Mouse (Mus musculus) thymus, postnatal 10 days (tissue): ENCODE results near the gene Pck1.
"Not testable (repeated sequence)": the region's sequence is repeated elsewhere in the genome, so short reads cannot be mapped to it uniquely, and the experiment has no call there.

Source experiments
- DNase-seq, 2 experiments: peaks; one replicate each; pipeline ENCODE4 v3.0.0; 2021; ENCODE audit warnings: low spot score in 2 of 2

Gene Pck1

GRCm38 (mm10) chr2:173152436-173153151 is at the start of gene Pck1:
Gene Pck1, plus strand, starts transcription at chr2:173153048.
- no peak for DNase-seq

GRCm38 (mm10) chr2:173106409-173106808 is 46.4 kb upstream of the Pck1 start:
- no peak for DNase-seq

GRCm38 (mm10) chr2:173106889-173107785 is 45.7 kb upstream of the Pck1 start:
- peak in 1 of 2 experiments; percentile 73 for DNase-seq

GRCm38 (mm10) chr2:173108509-173109190 is 44.2 kb upstream of the Pck1 start:
- DNase-seq: no peak

- DNase-seq: no peak
These were observed 43.3 kb upstream of the Pck1 start for GRCm38 (mm10) chr2:173109510-173109909.

- DNase-seq: no peak
These were observed 42.3 kb upstream of the Pck1 start for GRCm38 (mm10) chr2:173110571-173110970.

GRCm38 (mm10) chr2:173113796-173114195 is 39.1 kb upstream of the Pck1 start:
- DNase-seq: not testable (repeated sequence)

GRCm38 (mm10) chr2:173119023-173119944 is 33.6 kb upstream of the Pck1 start, which contains the start of gene Ctcfl:
Gene Ctcfl, minus strand, starts transcription at chr2:173119525.
- DNase-seq: no peak

GRCm38 (mm10) chr2:173120117-173120516 is 32.7 kb upstream of the Pck1 start:
- not testable (repeated sequence) for DNase-seq

GRCm38 (mm10) chr2:173124022-173124735 is 28.7 kb upstream of the Pck1 start:
- no peak for DNase-seq

- DNase-seq: no peak
These were observed 26.5 kb upstream of the Pck1 start for GRCm38 (mm10) chr2:173126386-173126785.

GRCm38 (mm10) chr2:173129111-173129510 is 23.7 kb upstream of the Pck1 start:
- DNase-seq: no peak

- DNase-seq: no peak
These were observed 20.6 kb upstream of the Pck1 start for GRCm38 (mm10) chr2:173132262-173132661.

- no peak for DNase-seq
These were observed 20.0 kb upstream of the Pck1 start for GRCm38 (mm10) chr2:173132794-173133300.

GRCm38 (mm10) chr2:173134695-173135094 is 18.2 kb upstream of the Pck1 start:
- DNase-seq: no peak

GRCm38 (mm10) chr2:173138323-173139239 is 14.3 kb upstream of the Pck1 start:
- DNase-seq: no peak

GRCm38 (mm10) chr2:173143611-173144010 is 9.2 kb upstream of the Pck1 start:
- DNase-seq: no peak

GRCm38 (mm10) chr2:173145808-173146207 is 7.0 kb upstream of the Pck1 start:
- DNase-seq: no peak

GRCm38 (mm10) chr2:173146728-173147127 is 6.1 kb upstream of the Pck1 start:
- no peak for DNase-seq
